Mouse (Mus musculus) liver, embryonic 13.5 days (tissue): Measurements from ENCODE around the gene Pigl. TPM values are rescaled to one million over a fixed set of nuclear protein-coding genes. Genes with fewer than 3 reads are reported as not detected.

Experiments used
- ATAC-seq: fragments of 200-750 bp; cut with Nextera tagmentation; 2 replicates; pipeline ENCODE4 v1.8.0; 2017; ENCODE audit warnings: low read depth, mild to moderate bottlenecking, moderate number of reproducible peaks, moderate library complexity
- DNase-seq: peaks from one replicate; pipeline ENCODE4 v3.0.0; 2022
- H3K27ac ChIP-seq: fragments of 300-500 bp; sonication (generic); 2 replicates; pipeline ENCODE4 v1.5.1; 2015; ENCODE audit warnings: moderate library complexity, mild to moderate bottlenecking, inconsistent platforms
- H3K27me3 ChIP-seq: fragments of 300-500 bp; sonication (generic); 2 replicates; pipeline ENCODE4 v1.6.1; 2015; ENCODE audit warnings: mild to moderate bottlenecking, inconsistent platforms
- H3K36me3 ChIP-seq: fragments of 300-500 bp; sonication (generic); 2 replicates; pipeline ENCODE4 v1.6.1; 2015; ENCODE audit warnings: mild to moderate bottlenecking, inconsistent platforms
- H3K4me1 ChIP-seq: fragments of 300-500 bp; sonication (generic); replicated peaks from 2 replicates; pipeline ENCODE4 v1.6.1; 2015; ENCODE audit warnings: inconsistent platforms
- H3K4me2 ChIP-seq: fragments of 300-500 bp; sonication (generic); 2 replicates; pipeline ENCODE4 v1.6.1; 2015; ENCODE audit warnings: inconsistent platforms, mild to moderate bottlenecking, moderate library complexity
- H3K4me3 ChIP-seq: fragments of 300-500 bp; sonication (generic); replicated peaks from 2 replicates; pipeline ENCODE4 v1.5.1; 2015; ENCODE audit warnings: mild to moderate bottlenecking, inconsistent platforms
- H3K9ac ChIP-seq: fragments of 300-500 bp; sonication (generic); 2 replicates; pipeline ENCODE4 v1.6.1; 2015; ENCODE audit warnings: mild to moderate bottlenecking, inconsistent platforms
- H3K9me3 ChIP-seq: fragments of 300-500 bp; sonication (generic); replicated peaks from 2 replicates; pipeline ENCODE4 v1.6.1; 2016; ENCODE audit warnings: inconsistent platforms
- WGBS: fragments of 180-500 bp; shearing (Covaris S2); methylation state at CpG from one replicate; pipeline ENCODE4 v1.1.7; 2015; ENCODE audit not compliant: insufficient replicate concordance; 5-methylcytosine and 5-hydroxymethylcytosine counted together
- polyA plus RNA-seq: library from polyadenylated mRNA; unstranded; fragments of >200 nt; fragmentation: Nextera tagmentation; extraction: Ambion mirVana; gene quantifications from 2 replicates; pipeline ENCODE4 v1.2.1, GENCODE M21; 2015

The Pigl gene
- 5.4 and 6.2 TPM in 2 replicates for polyA plus RNA-seq

GRCm38 (mm10) chr11:62458276-62458724 is at the start of gene Pigl, which contains the start of gene Ncor1:
TSS of gene Pigl (plus strand) at chr11:62458460.
TSS of gene Ncor1 (minus strand) at chr11:62458541.
- H3K27me3 ChIP-seq: no peaks in the 10 kb centered on the region
- H3K36me3 ChIP-seq: peaks cover 7% of the 10 kb centered on the region; the same call in 1 of the 2 replicates
- no peaks in the 10 kb centered on the region for H3K9me3 ChIP-seq
- H3K27ac ChIP-seq: peak within 1 kb of the TSS; percentile 96
- ATAC-seq (peak; percentile 54), DNase-seq (peak; percentile 81)
- peak within 1 kb of the TSS; percentile 95 for H3K4me2 ChIP-seq
- H3K9ac ChIP-seq: peak within 1 kb of the TSS; percentile 99
- H3K4me3 ChIP-seq: peak within 1 kb of the TSS; percentile 93
- peaks cover 36% of the 10 kb centered on the region for H3K4me1 ChIP-seq
- under 1% methylated on average over 33 of the region's 33 CpGs for WGBS

GRCm38 (mm10) chr11:62408848-62409247 is 49.4 kb upstream of the Pigl start:
- H3K4me1 ChIP-seq: no peaks in the 10 kb centered on the region
- ATAC-seq: no peak
- no peak for DNase-seq
- H3K4me2 ChIP-seq: no peak overlapping the region
- no peaks in the 10 kb centered on the region for H3K9me3 ChIP-seq
- no peaks in the 10 kb centered on the region for H3K27me3 ChIP-seq
- H3K36me3 ChIP-seq: peaks cover 50% of the 10 kb centered on the region
- no peak overlapping the region for H3K4me3 ChIP-seq
- no peak overlapping the region for H3K27ac ChIP-seq
- WGBS: 88% methylated on average over 2 of the region's 2 CpGs
- H3K9ac ChIP-seq: no peak overlapping the region

- H3K4me3 ChIP-seq: no peak overlapping the region
- ATAC-seq: no peak
- no peak overlapping the region for H3K9ac ChIP-seq
- H3K4me1 ChIP-seq: no peaks in the 10 kb centered on the region
- H3K27me3 ChIP-seq: no peaks in the 10 kb centered on the region
- 78% methylated on average over 1 of the region's 1 CpGs for WGBS
- no peak for DNase-seq
- H3K36me3 ChIP-seq: peaks cover 55% of the 10 kb centered on the region
- no peak overlapping the region for H3K27ac ChIP-seq
- H3K4me2 ChIP-seq: no peak overlapping the region
- no peaks in the 10 kb centered on the region for H3K9me3 ChIP-seq
These were observed 48.6 kb upstream of the Pigl start for GRCm38 (mm10) chr11:62409611-62410010.

- no peak overlapping the region for H3K4me3 ChIP-seq
- H3K36me3 ChIP-seq: peaks cover 60% of the 10 kb centered on the region
These were observed 43.2 kb upstream of the Pigl start for GRCm38 (mm10) chr11:62415026-62415425.

GRCm38 (mm10) chr11:62424525-62424924 is 33.7 kb upstream of the Pigl start:
- DNase-seq (no peak), ATAC-seq (no peak)
- Histone ChIP-seq H3K4me3 (no peak overlapping the region), H3K9me3 (no peaks in the 10 kb centered on the region), H3K27ac (no peak overlapping the region), H3K4me2 (no peak overlapping the region), H3K27me3 (no peaks in the 10 kb centered on the region), H3K9ac (no peak overlapping the region), H3K4me1 (no peaks in the 10 kb centered on the region), H3K36me3 (peaks cover 43% of the 10 kb centered on the region)
- WGBS: 70% methylated on average over 2 of the region's 2 CpGs

More at GRCm38 (mm10) chr11:62415026-62415425, 43.2 kb upstream of the Pigl start:
- Histone ChIP-seq H3K9me3 (no peaks in the 10 kb centered on the region), H3K27me3 (no peaks in the 10 kb centered on the region), H3K9ac (no peak overlapping the region), H3K4me2 (no peak overlapping the region), H3K27ac (no peak overlapping the region), H3K4me1 (no peaks in the 10 kb centered on the region)
- no peak for ATAC-seq
- no peak for DNase-seq
- WGBS: 82% methylated on average over 4 of the region's 4 CpGs

GRCm38 (mm10) chr11:62426266-62426665 is 32.0 kb upstream of the Pigl start:
- DNase-seq (no peak), ATAC-seq (no peak)
- Histone ChIP-seq H3K9me3 (no peaks in the 10 kb centered on the region), H3K27me3 (no peaks in the 10 kb centered on the region), H3K4me1 (no peaks in the 10 kb centered on the region), H3K9ac (no peak overlapping the region), H3K27ac (no peak overlapping the region), H3K4me2 (no peak overlapping the region), H3K4me3 (no peak overlapping the region), H3K36me3 (peaks cover 50% of the 10 kb centered on the region)
- 83% methylated on average over 5 of the region's 5 CpGs for WGBS

- H3K27ac ChIP-seq: no peak overlapping the region
- ATAC-seq: no peak
- no peak overlapping the region for H3K4me2 ChIP-seq
- no peaks in the 10 kb centered on the region for H3K4me1 ChIP-seq
- peaks cover 52% of the 10 kb centered on the region for H3K36me3 ChIP-seq
- H3K27me3 ChIP-seq: no peaks in the 10 kb centered on the region
- no peak overlapping the region for H3K4me3 ChIP-seq
- H3K9me3 ChIP-seq: no peaks in the 10 kb centered on the region
- no peak overlapping the region for H3K9ac ChIP-seq
- WGBS: 67% methylated on average over 2 of the region's 3 CpGs
- DNase-seq: peak; percentile 28
These were observed 31.2 kb upstream of the Pigl start for GRCm38 (mm10) chr11:62427105-62427504.

GRCm38 (mm10) chr11:62432211-62432610 is 26.0 kb upstream of the Pigl start:
- Histone ChIP-seq H3K4me3 (no peak overlapping the region), H3K27ac (no peak overlapping the region), H3K36me3 (peaks cover 59% of the 10 kb centered on the region), H3K4me1 (no peaks in the 10 kb centered on the region), H3K27me3 (no peaks in the 10 kb centered on the region), H3K9ac (no peak overlapping the region), H3K4me2 (no peak overlapping the region), H3K9me3 (no peaks in the 10 kb centered on the region)
- no peak for DNase-seq
- no peak for ATAC-seq
- WGBS: 97% methylated on average over 2 of the region's 2 CpGs

GRCm38 (mm10) chr11:62440670-62441315 is 17.5 kb upstream of the Pigl start:
- Histone ChIP-seq H3K27ac (no peak overlapping the region), H3K27me3 (no peaks in the 10 kb centered on the region), H3K4me2 (no peak overlapping the region), H3K36me3 (peaks cover 12% of the 10 kb centered on the region), H3K4me3 (no peak overlapping the region), H3K4me1 (peaks cover 9% of the 10 kb centered on the region), H3K9me3 (no peaks in the 10 kb centered on the region), H3K9ac (no peak overlapping the region)
- ATAC-seq: no peak
- DNase-seq: no peak
- WGBS: 88% methylated on average over 9 of the region's 9 CpGs

GRCm38 (mm10) chr11:62445799-62446198 is 12.5 kb upstream of the Pigl start:
- Histone ChIP-seq H3K4me1 (peaks cover 4% of the 10 kb centered on the region; the same call in 1 of the 2 replicates), H3K27me3 (no peaks in the 10 kb centered on the region), H3K36me3 (peaks cover 20% of the 10 kb centered on the region), H3K9ac (no peak overlapping the region), H3K27ac (no peak overlapping the region), H3K4me2 (no peak overlapping the region), H3K4me3 (no peak overlapping the region), H3K9me3 (no peaks in the 10 kb centered on the region)
- 82% methylated on average over 3 of the region's 3 CpGs for WGBS
- DNase-seq (no peak), ATAC-seq (no peak)

GRCm38 (mm10) chr11:62448971-62449370 is 9.3 kb upstream of the Pigl start:
- DNase-seq (no peak), ATAC-seq (no peak)
- Histone ChIP-seq H3K27me3 (no peaks in the 10 kb centered on the region), H3K4me3 (no peak overlapping the region), H3K4me2 (no peak overlapping the region), H3K27ac (no peak overlapping the region), H3K9me3 (no peaks in the 10 kb centered on the region), H3K9ac (no peak overlapping the region), H3K36me3 (peaks cover 26% of the 10 kb centered on the region), H3K4me1 (peaks cover 9% of the 10 kb centered on the region)
- WGBS: 86% methylated on average over 6 of the region's 6 CpGs

- Histone ChIP-seq H3K27me3 (no peaks in the 10 kb centered on the region), H3K4me3 (peak overlapping the region; percentile 93), H3K27ac (no peak overlapping the region; the same call in 1 of the 2 replicates), H3K9me3 (no peaks in the 10 kb centered on the region), H3K9ac (peak overlapping the region; percentile 99), H3K36me3 (peaks cover 12% of the 10 kb centered on the region), H3K4me2 (peak overlapping the region; percentile 95), H3K4me1 (peaks cover 29% of the 10 kb centered on the region)
- 9% methylated on average over 1 of the region's 1 CpGs for WGBS
- DNase-seq (no peak), ATAC-seq (no peak)
These were observed 3.1 kb upstream of the Pigl start for GRCm38 (mm10) chr11:62455193-62455592.
